Mouse (Mus musculus): Measurements from ENCODE around the gene Caprin1.

Gene Caprin1

DNA sequence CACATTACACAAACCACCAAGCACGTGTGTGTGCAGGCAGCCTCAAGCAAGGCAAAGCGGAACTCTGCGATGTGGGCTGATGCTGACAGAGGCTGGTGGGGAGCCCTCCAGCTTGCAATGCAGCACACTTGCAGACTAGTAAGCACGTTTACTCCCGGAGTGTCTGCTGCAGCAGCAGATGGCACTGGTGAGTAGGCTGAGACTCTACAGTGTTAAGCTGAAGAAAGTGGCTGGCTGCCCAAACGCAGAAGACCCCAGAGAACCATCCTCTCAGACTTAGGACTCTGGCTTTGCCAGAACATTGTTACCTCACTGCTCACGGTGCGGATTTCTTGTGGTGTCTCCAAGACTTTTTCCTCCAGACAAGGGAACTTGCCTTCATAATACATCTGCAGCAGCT, 66.5 kb downstream of the Caprin1 start:
- no peak for DNase-seq (ENCODE audit: low read depth in 2 of 2, low spot score in 2 of 2)

DNA sequence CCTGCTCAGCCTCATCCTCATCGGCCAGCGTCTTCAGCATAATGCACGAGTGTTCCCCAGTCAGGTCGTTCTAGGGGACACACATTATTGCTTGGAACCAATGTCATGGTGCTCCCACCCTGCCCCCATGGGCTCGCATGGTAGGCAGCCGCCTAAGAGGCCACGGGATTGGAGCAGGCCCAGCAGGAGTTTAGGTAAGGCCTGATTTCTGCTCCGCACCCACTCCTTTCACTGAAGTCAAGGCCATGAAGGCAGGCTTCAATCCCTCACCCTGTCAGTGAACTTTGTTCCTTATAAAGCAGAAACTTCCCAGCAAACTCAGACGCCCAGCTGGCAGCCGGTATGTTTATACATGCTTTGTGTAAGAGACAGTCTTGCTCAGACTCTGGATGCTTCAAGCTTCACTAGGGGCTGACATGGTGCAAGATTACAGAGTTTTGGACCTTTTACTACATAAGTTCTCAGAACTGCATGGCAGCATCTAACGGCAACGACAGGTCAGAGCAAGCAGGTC, 69.4 kb downstream of the Caprin1 start:
- DNase-seq (ENCODE audit: low read depth in 2 of 2, low spot score in 2 of 2) = no peak

- no peak for DNase-seq (ENCODE audit: low read depth in 2 of 2, low spot score in 2 of 2)
Measured at GRCm38 (mm10) chr2:103724521-103724920, 72.9 kb downstream of the Caprin1 start.

DNA sequence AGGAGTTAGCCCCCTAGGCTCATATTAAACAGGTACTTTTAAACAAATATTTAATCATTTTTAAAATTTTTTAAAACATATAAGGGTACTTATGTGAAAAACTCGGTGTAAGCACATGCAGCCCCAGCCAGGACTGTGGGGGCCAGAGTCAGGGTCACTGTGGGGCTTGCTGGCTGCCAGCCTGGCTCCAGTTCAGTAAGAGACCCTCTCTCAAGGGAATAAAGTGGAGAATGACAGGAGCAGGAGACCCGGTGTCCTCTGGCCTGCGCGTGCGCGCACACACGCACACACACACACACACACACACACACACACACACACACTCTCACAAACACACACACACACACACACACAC, 78.2 kb downstream of the Caprin1 start:
- DNase-seq (ENCODE audit: low read depth in 2 of 2, low spot score in 2 of 2) = no peak

DNA sequence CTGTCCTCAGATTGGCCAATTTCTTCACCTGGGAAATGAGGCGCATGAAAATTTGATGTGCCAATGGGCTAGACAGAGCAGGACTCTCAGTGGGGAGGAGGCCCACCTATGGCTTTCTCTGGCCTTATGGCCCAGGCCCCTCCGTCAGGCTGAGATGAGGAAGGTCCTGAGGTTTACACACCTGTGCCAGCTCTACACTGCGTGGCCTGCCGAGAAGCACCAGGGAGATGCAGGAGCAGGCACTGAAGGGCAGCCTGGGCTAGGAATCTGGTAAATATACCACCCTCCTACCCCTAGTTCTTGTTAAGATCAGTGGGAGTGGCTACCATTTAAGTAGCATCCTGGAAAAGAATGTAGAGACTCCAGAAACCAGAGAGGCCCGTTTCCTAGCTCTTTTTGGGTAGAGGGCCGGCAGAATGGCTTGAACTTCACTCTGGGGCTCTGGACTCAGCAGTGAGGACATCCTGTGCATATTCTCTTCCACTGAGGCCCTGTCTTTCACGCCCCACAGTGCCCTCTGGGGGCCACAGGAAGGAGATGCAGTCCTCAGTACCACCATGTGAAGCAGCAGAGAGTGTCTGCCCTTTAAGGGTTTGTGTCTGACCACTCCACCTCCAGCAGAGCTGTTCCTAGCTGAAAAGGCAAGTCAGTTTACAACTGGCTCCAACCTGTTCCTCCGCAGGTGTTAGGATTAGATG, 78.7 kb downstream of the Caprin1 start:
- peak; percentile 60 to 68 for DNase-seq (ENCODE audit: low read depth in 2 of 2, low spot score in 2 of 2)

DNA sequence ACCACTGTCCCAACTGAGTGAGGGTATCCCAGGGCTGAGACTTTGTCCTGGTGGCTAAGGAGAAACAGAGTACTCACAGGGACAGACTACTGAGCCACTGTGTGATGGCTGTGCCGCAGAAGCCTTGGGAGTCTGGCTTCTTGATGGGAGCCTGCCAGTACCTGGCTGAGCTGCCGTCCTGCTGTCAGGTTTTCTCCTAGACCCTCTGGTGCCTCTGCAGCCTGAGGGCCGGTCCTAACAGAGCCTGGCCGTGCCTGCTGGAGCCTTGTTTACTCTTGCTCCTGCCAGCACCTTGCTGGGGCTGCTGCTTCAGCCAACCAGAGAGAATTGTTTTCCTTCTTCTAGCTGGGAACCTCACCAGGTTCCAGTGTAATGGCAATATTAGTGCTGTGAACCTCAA, 83.0 kb downstream of the Caprin1 start:
- no peak for DNase-seq (ENCODE audit: low read depth in 2 of 2, low spot score in 2 of 2)

DNA sequence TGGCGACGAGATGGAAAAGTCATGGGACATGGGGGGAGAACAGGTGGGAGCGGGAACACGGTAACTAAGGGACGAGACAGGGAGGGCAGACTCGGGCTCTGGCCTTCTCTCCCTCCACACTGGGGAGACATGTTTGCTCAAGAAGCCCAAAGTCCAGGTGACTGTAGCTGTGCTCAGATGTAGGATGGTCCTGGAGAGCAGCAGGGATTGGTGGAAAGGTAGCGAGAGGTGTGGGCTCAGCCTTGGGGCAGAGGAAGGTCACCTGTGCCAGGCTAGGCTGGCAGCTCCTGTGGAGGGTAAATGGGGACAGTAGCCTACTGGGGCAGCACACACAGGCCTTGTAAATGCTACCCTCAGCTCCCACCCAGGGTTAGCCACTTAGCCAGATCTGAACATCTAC, 83.6 kb downstream of the Caprin1 start:
- DNase-seq (ENCODE audit: low read depth in 2 of 2, low spot score in 2 of 2) = no peak
